Comparison of ENCODE assay signal across 25 mouse cellular contexts in the genomic region with DNA sequence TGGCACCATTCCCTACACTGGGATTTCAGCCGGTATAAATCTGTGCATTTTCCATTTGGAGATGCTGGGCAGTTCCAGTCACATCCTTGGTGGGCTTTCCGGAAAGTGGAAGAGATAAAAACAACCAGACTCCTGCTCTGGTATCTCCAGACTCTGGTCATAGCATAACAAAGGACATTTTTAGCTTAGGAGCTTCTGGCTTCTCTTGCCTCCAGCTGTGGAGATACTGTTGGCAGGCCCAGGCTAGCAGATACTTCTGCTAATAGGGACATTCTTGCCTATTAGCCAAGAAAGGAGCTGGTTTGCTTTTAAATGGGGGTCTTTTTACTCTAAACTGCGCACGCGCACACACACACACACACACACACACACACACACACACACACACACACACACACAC. TPM values are rescaled to one million over a fixed set of nuclear protein-coding genes. Genes with fewer than 3 reads are reported as not detected.
"Had no signal": no experiment of that assay in that cellular context is flagged by ENCODE, and none has a peak within 500 bp of the region (broad histone marks: within the 10 kb centered on the region; RNA-seq: fewer than 3 reads in every experiment).

No protein-coding gene starts in this region.

- ATAC-seq: liver, embryonic 12.5 days; midbrain, embryonic 13.5 days; midbrain, embryonic 16.5 days had no signal

- H3K27ac ChIP-seq: left cerebral cortex, adult 2 months; limb, embryonic 12.5 days; liver, embryonic 12.5 days; liver, embryonic 15.5 days; lung, embryonic 15.5 days; midbrain, embryonic 10.5 days; midbrain, embryonic 13.5 days; neural tube, embryonic 13.5 days; stomach, embryonic 15.5 days had no signal

- H3K27me3 ChIP-seq: limb, embryonic 12.5 days; liver, embryonic 12.5 days; liver, embryonic 15.5 days; megakaryocyte, embryonic 14.5 days; midbrain, embryonic 13.5 days; neural tube, embryonic 13.5 days; stomach, embryonic 15.5 days had no signal

- DNase-seq: kidney, postnatal 10 days; kidney, postnatal 36 days; layer of hippocampus, postnatal 36 days; liver; lung, adult 18-20 months; lung, postnatal 10 days; lung, postnatal 36 days; retina, postnatal 1 day; right cerebral cortex, postnatal 25 days; spleen, adult 18-20 months; thymus, postnatal 25 days had no signal

- H3K9ac ChIP-seq: limb, embryonic 12.5 days; liver, embryonic 12.5 days; liver, embryonic 15.5 days; lung, embryonic 15.5 days; midbrain, embryonic 13.5 days; neural tube, embryonic 13.5 days; stomach, embryonic 15.5 days had no signal

- H3K4me1 ChIP-seq: limb, embryonic 12.5 days; liver, embryonic 12.5 days; liver, embryonic 15.5 days; megakaryocyte, embryonic 14.5 days; midbrain, embryonic 10.5 days; midbrain, embryonic 13.5 days; stomach, embryonic 15.5 days had no signal

- H3K4me2 ChIP-seq: limb, embryonic 12.5 days; liver, embryonic 12.5 days; liver, embryonic 15.5 days; lung, embryonic 15.5 days; midbrain, embryonic 13.5 days; neural tube, embryonic 13.5 days; stomach, embryonic 15.5 days had no signal

- H3K9me3 ChIP-seq: limb, embryonic 12.5 days; liver, embryonic 12.5 days; liver, embryonic 15.5 days; lung, embryonic 15.5 days; midbrain, embryonic 10.5 days; stomach, embryonic 15.5 days had no signal

- H3K4me3 ChIP-seq: left cerebral cortex, adult 2 months; limb, embryonic 12.5 days; liver, embryonic 12.5 days; liver, embryonic 15.5 days; lung, embryonic 15.5 days; megakaryocyte, embryonic 14.5 days; midbrain, embryonic 10.5 days; midbrain, embryonic 13.5 days; myocyte; neural tube, embryonic 13.5 days; stomach, embryonic 15.5 days had no signal

- H3K36me3 ChIP-seq: limb, embryonic 12.5 days; liver, embryonic 12.5 days; liver, embryonic 15.5 days; lung, embryonic 15.5 days; midbrain, embryonic 10.5 days; midbrain, embryonic 13.5 days; neural tube, embryonic 13.5 days; stomach, embryonic 15.5 days had no signal

RNA-seq across cellular contexts. Expression of a gene that starts 19.3 kb away (rescaled TPM):
- total RNA-seq: monocyte, adult 5-6 weeks; neutrophil, adult 5-6 weeks had no signal
